In genomic region chr5:21054472-21055070, GRCm38 (mm10) we compare ENCODE assay signal across 8 mouse cellular contexts. TPM values are rescaled to one million over a fixed set of nuclear protein-coding genes. Genes with fewer than 3 reads are reported as not detected.
DNase-seq lines count a peak whose midpoint lies in the region; ATAC-seq lines count a peak whose summit lies in the region.

No protein-coding gene starts in this region.

- WGBS in hindbrain, embryonic 13.5 days = under 1% methylated on average over 20 of the region's 20 CpGs

- H3K4me1 ChIP-seq in hindbrain, embryonic 13.5 days (replicated peaks) = peaks cover 26% of the 10 kb centered on the region

- peak overlapping the region; percentile 100 for H3K27ac ChIP-seq in hindbrain, embryonic 13.5 days

- H3K9ac ChIP-seq in hindbrain, embryonic 13.5 days = peak overlapping the region; percentile 99

- H3K4me2 ChIP-seq in hindbrain, embryonic 13.5 days = peak overlapping the region; percentile 83

- ATAC-seq in activated CD4-positive, CD25-positive, alpha-beta regulatory T cell, adult 4 months = peak; percentile 10
- peak; percentile 14 for ATAC-seq in hindbrain, embryonic 13.5 days (ENCODE audit: low FRiP score)

- DNase-seq in cerebellum, postnatal 14 days = peak; percentile 60
- peak; percentile 32 to 47 for DNase-seq in frontal cortex, postnatal 25 days (ENCODE audit: low spot score in 2 of 2)
- peak; percentile 40 to 59 for DNase-seq in layer of hippocampus, postnatal 14 days (ENCODE audit: low spot score in 2 of 2)
- DNase-seq in lung, postnatal 25 days (ENCODE audit: low spot score) = peak; percentile 91
- peak; percentile 66 for DNase-seq in right cerebral cortex, adult 18-20 months
- peak; percentile 41 for DNase-seq in urinary bladder, adult 2 months (ENCODE audit: low spot score)

- no peaks in the 10 kb centered on the region for H3K27me3 ChIP-seq in hindbrain, embryonic 13.5 days

- H3K4me3 ChIP-seq in hindbrain, embryonic 13.5 days = peak overlapping the region; percentile 93

- no peaks in the 10 kb centered on the region for H3K36me3 ChIP-seq in hindbrain, embryonic 13.5 days

- H3K9me3 ChIP-seq in hindbrain, embryonic 13.5 days = no peaks in the 10 kb centered on the region

RNA-seq across cellular contexts. Expression of gene Ptpn12, which starts 1.1 kb away (rescaled TPM):
- polyA plus RNA-seq in activated CD4-positive, CD25-positive, alpha-beta regulatory T cell, adult 4 months (2017; shearing (Covaris generic)) = 10 to 100 TPM; 10.7 to 11.1 TPM
- polyA plus RNA-seq in hindbrain, embryonic 13.5 days (2015; fragmentation: Nextera tagmentation; extraction: Ambion mirVana) = 27.5 and 27.6 TPM in 2 replicates
- total RNA-seq in layer of hippocampus, postnatal 14 days (2021) = 10 to 100 TPM; 40.9 to 46.6 TPM
- polyA plus RNA-seq in urinary bladder, adult 2 months (2012; rRNA removed) = 40.6 and 50.2 TPM in 2 replicates

Comparison
In these comparisons a context has a peak if more than half of its experiments do, and no peak if none do; other contexts are left out.
1. Peak in every context shown above with its lines: DNase-seq, ATAC-seq, H3K4me3 ChIP-seq and H3K27ac ChIP-seq.
2. DNase-seq: peak in every context shown above with its lines; median percentile 91 in lung, postnatal 25 days; 66 in right cerebral cortex, adult 18-20 months; 60 in cerebellum, postnatal 14 days; 50 in layer of hippocampus, postnatal 14 days; 41 in urinary bladder, adult 2 months; 40 in frontal cortex, postnatal 25 days.